Mouse (Mus musculus): ENCODE data around the gene Gpr137c. TPM values are rescaled to one million over a fixed set of nuclear protein-coding genes. Genes with fewer than 3 reads are reported as not detected.
A peak's percentile ranks its signal among the peaks of the same experiment; 100 is the strongest.

Gpr137c gene
- polyA plus RNA-seq, 1 experiment, result 1.4 TPM

DNA sequence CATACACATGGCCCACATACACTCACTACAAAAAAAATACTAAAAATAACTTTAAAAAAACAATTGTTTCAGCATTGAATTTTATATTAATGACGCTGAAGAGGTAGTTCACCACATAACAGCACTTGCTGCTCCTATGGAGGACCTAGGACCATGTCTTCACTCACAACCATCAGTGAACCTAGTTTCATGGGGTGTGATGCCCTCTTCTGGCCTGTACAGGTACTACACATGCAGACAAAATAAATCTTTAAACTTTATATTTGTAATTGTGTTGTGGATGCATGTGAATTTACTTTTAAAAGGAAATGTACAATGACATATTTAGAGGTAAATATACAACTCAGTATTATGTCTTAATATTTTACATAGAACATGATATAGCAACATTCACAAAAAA, 22.1 kb downstream of the Gpr137c start:
- TF ChIP-seq POLR2A (IDR thresholded peaks at IDR 0.05; ENCODE audit: borderline replicate concordance, control insufficient read depth, low read depth, low read length) (no peak), CTCF (IDR thresholded peaks at IDR 0.05; ENCODE audit: control insufficient read depth, insufficient read depth, low read length) (peak; percentile 32; the same call in 1 of the 2 replicates)
- H3K4me1 ChIP-seq (ENCODE audit: control insufficient read depth, insufficient read depth, low read length), result peaks cover 1% of the 10 kb centered on the region; the same call in 1 of the 2 replicates
- 63% methylated on average over 1 of the region's 1 CpGs for WGBS

GRCm38 (mm10) chr14:45251548-45252076, 32.1 kb downstream of the Gpr137c start:
- no peaks in the 10 kb centered on the region for H3K4me1 ChIP-seq (ENCODE audit: control insufficient read depth, insufficient read depth, low read length)
- TF ChIP-seq POLR2A (IDR thresholded peaks at IDR 0.05; ENCODE audit: borderline replicate concordance, control insufficient read depth, low read depth, low read length) (no peak), CTCF (IDR thresholded peaks at IDR 0.05; ENCODE audit: control insufficient read depth, insufficient read depth, low read length) (no peak)
- H3K4me3 ChIP-seq (replicated peaks; ENCODE audit: control insufficient read depth, low read depth, low read length), result no peak overlapping the region
- WGBS, result 67% methylated on average over 4 of the region's 4 CpGs
- no peak overlapping the region for H3K27ac ChIP-seq (ENCODE audit: control insufficient read depth, insufficient read depth, low read depth, low read length, poor library complexity)

More for the DNA sequence above, 22.1 kb downstream of the Gpr137c start:
- H3K4me3 ChIP-seq (replicated peaks; ENCODE audit: control insufficient read depth, low read depth, low read length), result no peak overlapping the region
- H3K27ac ChIP-seq (ENCODE audit: control insufficient read depth, insufficient read depth, low read depth, low read length, poor library complexity), result no peak overlapping the region

- H3K4me3 ChIP-seq (replicated peaks; ENCODE audit: control insufficient read depth, low read depth, low read length), result no peak overlapping the region
- H3K4me1 ChIP-seq (ENCODE audit: control insufficient read depth, insufficient read depth, low read length), result no peaks in the 10 kb centered on the region
- WGBS, result 88% methylated on average over 3 of the region's 3 CpGs
- TF ChIP-seq CTCF (IDR thresholded peaks at IDR 0.05; ENCODE audit: control insufficient read depth, insufficient read depth, low read length) (no peak), POLR2A (IDR thresholded peaks at IDR 0.05; ENCODE audit: borderline replicate concordance, control insufficient read depth, low read depth, low read length) (no peak)
- no peak overlapping the region for H3K27ac ChIP-seq (ENCODE audit: control insufficient read depth, insufficient read depth, low read depth, low read length, poor library complexity)
Measured at GRCm38 (mm10) chr14:45263831-45264592, 44.5 kb downstream of the Gpr137c start.

GRCm38 (mm10) chr14:45275816-45276215, 56.3 kb downstream of the Gpr137c start:
- 43% methylated on average over 6 of the region's 6 CpGs for WGBS
- no peak for TF ChIP-seq POLR2A (IDR thresholded peaks at IDR 0.05; ENCODE audit: borderline replicate concordance, control insufficient read depth, low read depth, low read length)
- TF ChIP-seq CTCF (IDR thresholded peaks at IDR 0.05; ENCODE audit: control insufficient read depth, insufficient read depth, low read length), result no peak
- Histone ChIP-seq H3K27ac (ENCODE audit: control insufficient read depth, insufficient read depth, low read depth, low read length, poor library complexity) (peak overlapping the region; percentile 81; the same call in 1 of the 2 replicates), H3K4me1 (ENCODE audit: control insufficient read depth, insufficient read depth, low read length) (no peaks in the 10 kb centered on the region), H3K4me3 (replicated peaks; ENCODE audit: control insufficient read depth, low read depth, low read length) (peak overlapping the region; percentile 60)

- TF ChIP-seq CTCF (IDR thresholded peaks at IDR 0.05; ENCODE audit: control insufficient read depth, insufficient read depth, low read length) (no peak), POLR2A (IDR thresholded peaks at IDR 0.05; ENCODE audit: borderline replicate concordance, control insufficient read depth, low read depth, low read length) (no peak)
- Histone ChIP-seq H3K27ac (ENCODE audit: control insufficient read depth, insufficient read depth, low read depth, low read length, poor library complexity) (no peak overlapping the region), H3K4me1 (ENCODE audit: control insufficient read depth, insufficient read depth, low read length) (no peaks in the 10 kb centered on the region), H3K4me3 (replicated peaks; ENCODE audit: control insufficient read depth, low read depth, low read length) (no peak overlapping the region)
- 83% methylated on average over 3 of the region's 3 CpGs for WGBS
Measured at GRCm38 (mm10) chr14:45282066-45282465, 62.5 kb downstream of the Gpr137c start.

DNA sequence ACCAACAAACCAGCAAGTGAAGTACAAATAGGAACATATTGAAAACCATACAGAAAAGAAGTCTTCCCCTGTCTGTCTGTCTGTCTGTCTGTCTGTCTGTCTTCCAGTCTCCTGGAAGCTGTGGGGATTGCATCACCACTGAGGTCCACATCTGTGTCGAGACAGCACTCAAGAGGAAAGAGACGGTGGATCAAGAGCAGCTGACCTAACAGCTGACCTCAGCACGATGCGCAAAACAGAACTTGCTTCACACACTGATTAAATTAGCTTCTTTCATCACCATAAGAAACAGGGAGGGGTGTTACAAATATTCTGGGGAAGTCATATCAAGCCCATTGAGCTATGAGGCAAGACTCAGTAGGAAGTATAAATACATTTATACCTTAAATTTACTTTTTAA, 72.1 kb downstream of the Gpr137c start:
- H3K4me1 ChIP-seq (ENCODE audit: control insufficient read depth, insufficient read depth, low read length), result no peaks in the 10 kb centered on the region
- 42% methylated on average over 4 of the region's 4 CpGs for WGBS
- TF ChIP-seq POLR2A (IDR thresholded peaks at IDR 0.05; ENCODE audit: borderline replicate concordance, control insufficient read depth, low read depth, low read length) (no peak), CTCF (IDR thresholded peaks at IDR 0.05; ENCODE audit: control insufficient read depth, insufficient read depth, low read length) (no peak)
- no peak overlapping the region for H3K4me3 ChIP-seq (replicated peaks; ENCODE audit: control insufficient read depth, low read depth, low read length)
- no peak overlapping the region for H3K27ac ChIP-seq (ENCODE audit: control insufficient read depth, insufficient read depth, low read depth, low read length, poor library complexity)

DNA sequence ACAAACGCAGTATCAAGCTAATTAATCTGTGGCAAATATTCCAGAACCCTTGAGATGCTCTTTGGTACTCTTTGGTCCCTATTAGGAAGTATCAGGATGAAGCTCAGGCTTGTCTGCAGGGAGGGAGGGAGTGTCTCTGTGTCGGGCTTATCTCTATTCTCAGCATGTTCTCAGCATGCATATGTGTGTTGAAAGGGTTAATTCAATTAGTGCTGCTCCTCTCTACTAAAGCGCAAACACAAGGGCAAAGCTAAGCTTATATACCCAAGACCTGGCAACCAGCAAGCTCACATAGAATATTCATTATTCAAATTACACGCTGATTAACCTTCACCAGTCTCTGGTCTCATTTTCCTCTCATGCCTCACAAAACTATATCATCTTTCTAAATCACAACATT, 84.4 kb downstream of the Gpr137c start:
- Histone ChIP-seq H3K4me3 (replicated peaks; ENCODE audit: control insufficient read depth, low read depth, low read length) (no peak overlapping the region), H3K4me1 (ENCODE audit: control insufficient read depth, insufficient read depth, low read length) (peaks cover 2% of the 10 kb centered on the region; the same call in 1 of the 2 replicates), H3K27ac (ENCODE audit: control insufficient read depth, insufficient read depth, low read depth, low read length, poor library complexity) (no peak overlapping the region)
- no peak for TF ChIP-seq POLR2A (IDR thresholded peaks at IDR 0.05; ENCODE audit: borderline replicate concordance, control insufficient read depth, low read depth, low read length)
- no peak for TF ChIP-seq CTCF (IDR thresholded peaks at IDR 0.05; ENCODE audit: control insufficient read depth, insufficient read depth, low read length)
- 85% methylated on average over 4 of the region's 4 CpGs for WGBS

DNA sequence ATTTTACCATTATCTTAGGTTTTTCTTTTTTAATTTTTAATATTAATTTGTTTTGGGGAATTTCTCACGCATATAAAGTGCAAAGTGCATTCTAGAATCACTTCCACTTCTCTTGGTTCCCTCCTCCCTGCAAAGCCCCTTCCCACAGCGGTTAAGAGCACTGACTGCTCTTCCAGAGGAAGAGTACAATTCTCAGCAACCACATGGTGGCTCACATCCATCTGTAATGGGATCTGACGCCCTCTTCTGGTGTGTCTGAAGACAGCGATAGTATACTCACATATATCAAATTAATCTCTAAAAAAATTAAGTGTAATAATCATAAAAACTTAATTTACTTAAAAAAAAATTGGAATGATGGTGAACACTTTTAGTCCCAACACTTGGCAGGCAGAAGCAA, 84.9 kb downstream of the Gpr137c start:
- no peak overlapping the region for H3K27ac ChIP-seq (ENCODE audit: control insufficient read depth, insufficient read depth, low read depth, low read length, poor library complexity)
- H3K4me3 ChIP-seq (replicated peaks; ENCODE audit: control insufficient read depth, low read depth, low read length), result no peak overlapping the region
- no peak for TF ChIP-seq CTCF (IDR thresholded peaks at IDR 0.05; ENCODE audit: control insufficient read depth, insufficient read depth, low read length)
- no peak for TF ChIP-seq POLR2A (IDR thresholded peaks at IDR 0.05; ENCODE audit: borderline replicate concordance, control insufficient read depth, low read depth, low read length)
- H3K4me1 ChIP-seq (ENCODE audit: control insufficient read depth, insufficient read depth, low read length), result peaks cover 2% of the 10 kb centered on the region; the same call in 1 of the 2 replicates
- WGBS, result 83% methylated on average over 4 of the region's 4 CpGs
